Mouse (Mus musculus): ENCODE measurements around the gene Snph. TPM values are rescaled to one million over a fixed set of nuclear protein-coding genes. Genes with fewer than 3 reads are reported as not detected.

Snph gene
- polyA plus RNA-seq, 1 experiment from 2014 or later = 2.8 TPM

DNA sequence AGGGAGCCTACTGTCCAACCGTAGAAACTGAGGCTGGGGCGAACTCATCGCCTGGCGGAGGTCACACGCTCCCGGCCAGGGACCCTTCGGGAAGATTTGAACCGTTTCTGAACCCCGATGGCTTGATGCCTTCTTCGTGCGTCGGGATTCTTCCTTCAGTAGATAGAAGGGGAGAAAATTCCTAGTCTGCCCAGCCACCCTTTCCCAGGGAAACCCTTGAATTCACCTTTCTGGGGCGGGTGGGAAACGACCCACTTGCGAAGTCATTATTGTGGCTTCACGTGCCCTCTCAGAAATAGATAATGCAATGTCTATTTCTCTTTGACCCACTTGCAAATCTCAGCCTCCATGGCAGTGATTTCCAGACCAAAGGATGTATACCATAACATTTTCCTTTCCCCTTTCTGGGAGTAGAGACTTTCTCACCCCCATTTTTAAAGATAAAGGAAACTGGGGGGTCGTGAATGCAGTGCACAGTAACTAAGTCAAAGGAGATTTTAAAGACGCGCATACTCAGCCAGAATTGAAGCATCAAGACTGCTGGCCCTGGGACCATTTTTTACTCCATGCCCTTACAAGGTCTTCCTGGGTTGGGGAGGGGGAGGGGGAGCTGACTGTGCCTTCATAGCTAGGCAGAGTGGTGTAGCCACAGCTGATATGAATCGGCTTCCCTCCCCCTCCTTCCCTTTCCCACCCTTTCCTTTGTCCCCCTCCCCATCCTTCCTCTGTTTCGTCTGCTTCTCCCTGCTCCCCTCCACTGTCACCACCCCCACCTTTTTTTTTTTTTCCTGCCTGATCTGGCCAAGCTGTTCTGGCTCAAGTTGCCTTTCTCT, 89.1 kb downstream of the Snph start:
- Histone ChIP-seq H3K4me3 (ENCODE audit: low read depth, low read length) (peak overlapping the region; percentile 89), H3K27ac (ENCODE audit: low read depth) (peak overlapping the region; percentile 92), H3K9ac (ENCODE audit: low read length) (peak overlapping the region; percentile 98), H3K9me3 (ENCODE audit: control insufficient read depth, low read length) (no peaks in the 10 kb centered on the region), H3K27me3 (replicated peaks; ENCODE audit: control insufficient read depth, insufficient read depth, low read length) (no peaks in the 10 kb centered on the region), H3K4me1 (replicated peaks; ENCODE audit: control insufficient read depth, insufficient read depth, low read length) (peaks cover 24% of the 10 kb centered on the region), H3K4me2 (ENCODE audit: low read length) (peak overlapping the region; percentile 76), H3K36me3 (ENCODE audit: control insufficient read depth, insufficient read depth, low read length) (peaks cover 45% of the 10 kb centered on the region)
- ATAC-seq (replicated peaks; ENCODE audit: low FRiP score, low TSS enrichment, low read depth) (0 out of 2 replicates have a peak, but pooled peaks have one; percentile 20), DNase-seq (ENCODE audit: low spot score) (peak; percentile 70)
- under 1% methylated on average over 20 of the region's 21 CpGs for WGBS

- Histone ChIP-seq H3K4me3 (ENCODE audit: low read depth, low read length) (peak within 1 kb of the TSS; percentile 89), H3K4me2 (ENCODE audit: low read length) (peak within 1 kb of the TSS; percentile 78), H3K9ac (ENCODE audit: low read length) (peak within 1 kb of the TSS; percentile 98), H3K9me3 (ENCODE audit: control insufficient read depth, low read length) (no peaks in the 10 kb centered on the region), H3K27me3 (replicated peaks; ENCODE audit: control insufficient read depth, insufficient read depth, low read length) (no peaks in the 10 kb centered on the region), H3K4me1 (replicated peaks; ENCODE audit: control insufficient read depth, insufficient read depth, low read length) (peaks cover 24% of the 10 kb centered on the region), H3K36me3 (ENCODE audit: control insufficient read depth, insufficient read depth, low read length) (peaks cover 37% of the 10 kb centered on the region), H3K27ac (ENCODE audit: low read depth) (peak within 1 kb of the TSS; percentile 92)
- ATAC-seq (replicated peaks; ENCODE audit: low FRiP score, low TSS enrichment, low read depth) = peak; percentile 97
- WGBS = under 1% methylated on average over 66 of the region's 93 CpGs
- DNase-seq (ENCODE audit: low spot score) = peak; percentile 97
Observed at GRCm38 (mm10) chr2:151542323-151543062, 89.9 kb downstream of the Snph start, which contains the start of gene Fkbp1a. Gene Fkbp1a (plus strand): TSS chr2:151542483.

Other genes with a start within 250 kb of the Snph start
- gene 4921509C19Rik, start 156.4 kb downstream of the Snph start, polyA plus RNA-seq (2014; fragmentation: Nextera tagmentation; extraction: Ambion mirVana) = not detected in 2 replicates
- 203 and 225 TPM in 2 replicates for gene Nsfl1c, start 138.4 kb downstream of the Snph start, polyA plus RNA-seq (2014; fragmentation: Nextera tagmentation; extraction: Ambion mirVana)
- 710 and 737 TPM in 2 replicates for gene Fkbp1a, start 90.1 kb downstream of the Snph start, polyA plus RNA-seq (2014; fragmentation: Nextera tagmentation; extraction: Ambion mirVana)
- 9.5 and 10.3 TPM in 2 replicates for gene Sdcbp2, start 60.0 kb downstream of the Snph start, polyA plus RNA-seq (2014; fragmentation: Nextera tagmentation; extraction: Ambion mirVana)
- not detected in 2 replicates for gene Rad21l, start 35.9 kb upstream of the Snph start, polyA plus RNA-seq (2014; fragmentation: Nextera tagmentation; extraction: Ambion mirVana)
- 2.3 and 2.7 TPM in 2 replicates for gene Tmem74b, start 69.4 kb upstream of the Snph start, polyA plus RNA-seq (2014; fragmentation: Nextera tagmentation; extraction: Ambion mirVana)
- 44.3 and 44.6 TPM in 2 replicates for gene Psmf1, start 111.6 kb upstream of the Snph start, polyA plus RNA-seq (2014; fragmentation: Nextera tagmentation; extraction: Ambion mirVana)
- gene Rspo4, start 210.3 kb upstream of the Snph start, polyA plus RNA-seq (2014; fragmentation: Nextera tagmentation; extraction: Ambion mirVana) = not detected in 2 replicates